Mouse (Mus musculus): ENCODE results near the gene Lacc1. TPM values are rescaled to one million over a fixed set of nuclear protein-coding genes. Genes with fewer than 3 reads are reported as not detected.
"Not testable (repeated sequence)": the region's sequence is repeated elsewhere in the genome, so short reads cannot be mapped to it uniquely, and the experiment has no call there.

Gene Lacc1
- total RNA-seq (2017) = 29.6 to 36.6 TPM (median 36.2 TPM) in 3 replicates

DNA sequence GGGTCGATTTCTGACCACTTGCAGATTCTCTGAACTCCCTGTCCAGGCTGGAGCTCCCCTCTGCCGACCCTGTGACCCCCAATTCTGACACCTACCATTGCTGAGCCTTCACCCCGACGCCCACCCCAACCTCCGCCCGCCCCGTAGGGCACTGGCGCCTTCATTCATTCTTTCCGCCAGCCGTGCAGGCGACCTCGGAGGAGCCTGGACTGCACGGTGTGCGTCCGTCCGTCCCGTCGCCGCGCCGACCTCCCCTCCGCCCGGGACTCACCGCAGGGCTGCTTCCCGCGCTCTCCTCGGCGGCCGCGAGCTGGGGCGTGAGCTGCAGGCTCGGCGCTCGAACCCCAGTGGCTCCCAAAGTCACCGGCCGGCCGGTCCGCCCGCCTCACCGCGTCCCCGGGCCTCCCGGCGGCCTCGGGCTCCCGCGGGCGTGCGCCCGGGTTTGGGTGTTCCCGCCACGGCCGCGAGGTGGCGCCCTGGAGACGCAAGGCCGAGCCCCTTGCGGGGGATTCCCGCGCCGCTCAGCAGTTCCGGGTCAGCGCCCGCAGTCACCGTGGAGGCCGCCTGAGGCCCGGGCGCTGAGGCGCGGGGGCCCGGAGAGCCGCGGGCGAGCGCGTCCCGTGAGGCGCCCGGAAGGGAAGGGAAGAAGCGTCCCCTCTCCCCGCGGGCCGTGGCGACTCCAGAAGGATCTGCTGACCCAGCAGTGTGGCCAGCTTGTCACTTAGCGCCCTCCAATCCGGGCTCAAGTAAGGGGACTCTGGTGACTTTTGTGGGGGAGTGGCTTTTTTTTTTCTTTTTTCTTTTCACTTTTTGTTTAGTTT lies at the start of gene Lacc1, which contains the start of gene Ccdc122:
Lacc1 (minus strand) TSS at position 679 of the 821 bp plus-strand sequence.
Ccdc122 (plus strand) TSS at position 547 of the 821 bp plus-strand sequence.
- peak; percentile 56 for ATAC-seq (replicated peaks; ENCODE audit: insufficient number of reproducible peaks, low FRiP score, low TSS enrichment, poor library complexity, severe bottlenecking)

GRCm38 (mm10) chr14:77081248-77081647 lies 44.5 kb upstream of the Lacc1 start:
- peak; percentile 40; the same call in 1 of the 2 replicates for ATAC-seq (replicated peaks; ENCODE audit: insufficient number of reproducible peaks, low FRiP score, low TSS enrichment, poor library complexity, severe bottlenecking)

DNA sequence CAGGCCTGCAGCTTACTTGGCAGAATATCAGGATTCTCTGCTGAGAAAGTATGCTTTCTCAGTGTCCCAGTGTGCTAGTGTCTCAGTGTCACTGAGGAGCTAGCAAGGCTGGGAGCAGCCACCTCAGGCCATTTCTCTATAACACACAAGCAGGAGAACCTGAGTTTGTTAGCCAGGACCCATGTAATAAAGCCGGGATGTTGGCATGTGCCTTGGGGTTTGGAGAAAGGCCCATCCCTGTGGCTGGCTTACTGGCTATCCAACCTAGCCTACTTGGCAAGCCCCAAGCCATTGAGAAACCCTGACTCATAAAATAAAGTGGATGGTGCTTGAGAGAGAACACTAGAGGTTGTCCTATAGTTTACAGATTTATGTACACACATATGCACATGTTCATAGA lies 32.7 kb upstream of the Lacc1 start:
- ATAC-seq (replicated peaks; ENCODE audit: insufficient number of reproducible peaks, low FRiP score, low TSS enrichment, poor library complexity, severe bottlenecking) = no peak

DNA sequence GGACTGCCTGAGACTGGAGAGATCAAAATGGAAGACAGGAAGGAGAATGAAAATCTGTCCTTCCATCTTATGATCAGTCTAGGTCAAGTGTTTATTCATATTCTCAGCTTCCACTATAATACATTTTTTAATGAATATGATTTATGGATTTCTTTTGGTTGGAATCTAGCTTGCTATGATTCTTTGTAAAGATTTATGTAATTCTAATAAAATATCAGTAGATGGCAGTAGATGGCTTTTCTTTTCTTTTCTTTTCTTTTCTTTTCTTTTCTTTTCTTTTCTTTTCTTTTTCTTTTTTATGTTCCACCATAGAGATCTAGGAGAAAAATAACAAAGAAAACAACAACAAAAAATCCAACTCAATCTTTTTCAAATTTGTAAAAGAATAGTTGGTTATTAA lies 16.6 kb upstream of the Lacc1 start:
- ATAC-seq (replicated peaks; ENCODE audit: insufficient number of reproducible peaks, low FRiP score, low TSS enrichment, poor library complexity, severe bottlenecking) = no peak

- ATAC-seq (replicated peaks; ENCODE audit: insufficient number of reproducible peaks, low FRiP score, low TSS enrichment, poor library complexity, severe bottlenecking) = 0 out of 2 replicates have a peak, but pooled peaks have one; percentile 37
Observed at GRCm38 (mm10) chr14:77037832-77038425, 1.2 kb upstream of the Lacc1 start.

GRCm38 (mm10) chr14:77037330-77037729 lies 626 bp upstream of the Lacc1 start:
- no peak for ATAC-seq (replicated peaks; ENCODE audit: insufficient number of reproducible peaks, low FRiP score, low TSS enrichment, poor library complexity, severe bottlenecking)

DNA sequence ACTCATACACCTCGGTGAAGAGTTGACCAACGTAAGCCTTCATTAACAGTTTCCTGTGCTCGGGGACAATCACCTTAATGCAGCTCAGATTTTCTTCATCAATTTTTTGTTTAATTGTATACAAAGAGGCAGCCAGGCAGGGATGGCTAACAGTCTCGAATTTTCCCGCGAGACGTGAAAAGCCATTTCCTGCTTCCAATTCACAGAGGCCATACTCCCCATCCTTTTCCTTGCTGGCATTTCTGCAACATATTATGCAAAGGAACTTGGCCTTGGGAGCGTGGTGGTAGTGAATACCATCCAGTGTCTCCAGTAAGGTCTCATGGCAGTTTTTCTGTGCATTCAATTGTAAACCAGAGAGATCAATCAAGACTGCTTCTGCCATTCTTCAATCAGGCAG lies 1.7 kb downstream of the Lacc1 start:
- no peak for ATAC-seq (replicated peaks; ENCODE audit: insufficient number of reproducible peaks, low FRiP score, low TSS enrichment, poor library complexity, severe bottlenecking)

DNA sequence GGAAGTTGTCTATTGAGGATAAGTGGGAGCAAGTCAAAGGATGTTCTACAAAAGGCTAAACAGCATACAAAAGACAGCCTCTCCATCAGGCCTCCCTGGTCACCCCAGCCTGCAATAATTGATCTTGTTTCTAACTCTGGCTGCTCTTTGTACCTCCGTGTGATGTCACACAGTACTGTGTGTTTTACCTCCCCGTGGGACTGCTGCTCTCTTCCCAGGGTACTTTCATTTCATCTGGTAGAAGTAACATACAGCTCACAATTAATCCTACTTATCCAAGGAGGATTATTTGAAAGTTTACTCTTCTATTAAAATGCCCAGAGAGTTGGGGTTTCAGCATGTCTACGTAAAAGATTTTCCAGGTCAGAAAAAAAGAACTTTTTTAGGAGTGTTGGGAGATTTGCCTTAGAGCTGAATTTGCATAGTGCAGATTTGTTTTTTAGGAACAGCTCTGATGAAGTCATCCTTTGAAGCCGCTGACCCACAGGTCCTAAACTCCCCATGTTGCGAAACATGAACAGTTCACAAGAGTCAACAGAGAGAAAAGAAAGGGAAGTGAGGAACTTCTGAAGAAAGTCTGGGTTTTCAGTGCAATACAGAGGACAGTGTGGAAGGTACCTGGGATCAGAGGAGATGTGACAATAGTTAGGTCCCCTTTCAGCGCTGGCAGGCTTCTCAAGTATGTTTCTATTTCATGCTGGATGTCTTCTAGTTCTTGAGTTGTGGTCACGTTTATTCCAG lies 2.4 kb downstream of the Lacc1 start:
- peak; percentile 67 for ATAC-seq (replicated peaks; ENCODE audit: insufficient number of reproducible peaks, low FRiP score, low TSS enrichment, poor library complexity, severe bottlenecking)

- no peak for ATAC-seq (replicated peaks; ENCODE audit: insufficient number of reproducible peaks, low FRiP score, low TSS enrichment, poor library complexity, severe bottlenecking)
Observed at GRCm38 (mm10) chr14:77033391-77033790, 3.3 kb downstream of the Lacc1 start.

- ATAC-seq (replicated peaks; ENCODE audit: insufficient number of reproducible peaks, low FRiP score, low TSS enrichment, poor library complexity, severe bottlenecking) = no peak
Observed at GRCm38 (mm10) chr14:77032433-77032832, 4.3 kb downstream of the Lacc1 start.

GRCm38 (mm10) chr14:77030808-77031207 lies 5.9 kb downstream of the Lacc1 start:
- no peak for ATAC-seq (replicated peaks; ENCODE audit: insufficient number of reproducible peaks, low FRiP score, low TSS enrichment, poor library complexity, severe bottlenecking)

DNA sequence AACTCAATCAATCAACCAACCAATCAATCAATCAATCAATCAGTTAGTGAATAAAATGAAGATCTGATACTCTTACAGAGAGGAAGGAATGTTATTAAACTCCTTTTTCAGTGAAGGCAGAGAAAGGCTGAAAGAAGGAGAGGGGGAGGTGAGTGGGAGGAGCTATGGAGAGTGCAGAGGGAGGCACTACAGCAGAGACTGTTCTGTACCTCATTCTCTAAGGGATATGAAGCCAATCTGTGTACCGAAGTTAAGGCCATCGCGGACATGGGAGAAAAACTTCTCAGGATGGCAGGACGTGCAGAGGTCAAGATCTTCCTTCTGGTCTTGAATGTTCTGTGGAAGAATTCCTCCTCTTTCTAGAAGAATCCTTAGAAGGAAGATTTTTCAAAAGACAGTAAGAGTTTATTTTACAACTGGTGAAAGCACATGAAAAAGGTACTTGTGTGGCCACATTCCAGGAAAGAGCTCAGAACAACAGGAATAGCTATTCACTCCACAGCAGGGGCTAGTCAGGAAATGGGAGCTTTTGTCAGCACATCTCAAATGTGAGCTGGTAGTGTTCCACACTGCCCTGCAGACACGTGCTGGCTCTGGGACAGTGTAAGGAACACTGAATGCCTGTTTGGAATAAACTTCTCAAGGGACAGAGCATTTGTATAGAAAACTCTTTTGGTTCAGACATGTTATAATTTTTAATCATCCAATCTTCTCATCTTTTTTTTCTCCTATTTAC lies 7.2 kb downstream of the Lacc1 start:
- ATAC-seq (replicated peaks; ENCODE audit: insufficient number of reproducible peaks, low FRiP score, low TSS enrichment, poor library complexity, severe bottlenecking) = no peak

- no peak for ATAC-seq (replicated peaks; ENCODE audit: insufficient number of reproducible peaks, low FRiP score, low TSS enrichment, poor library complexity, severe bottlenecking)
Observed at GRCm38 (mm10) chr14:77024499-77024898, 12.2 kb downstream of the Lacc1 start.

DNA sequence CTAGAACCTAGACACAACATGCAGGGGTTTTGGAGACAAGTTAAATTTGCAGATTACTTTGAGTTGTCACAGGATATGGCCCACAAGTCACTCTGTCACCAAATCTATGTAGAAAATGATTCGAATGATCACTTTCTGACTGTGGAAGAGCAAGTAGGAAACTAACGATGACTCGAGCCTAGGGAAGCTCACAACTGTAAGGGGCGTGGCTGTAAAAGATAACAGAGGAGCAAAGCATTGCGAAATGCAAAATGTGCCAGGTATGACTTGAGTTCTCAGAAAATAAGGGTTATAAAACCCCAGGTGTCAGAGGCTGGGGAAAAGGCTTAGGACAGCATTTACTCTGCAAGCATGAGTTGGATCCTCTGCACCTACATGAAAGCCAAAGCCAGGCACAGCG lies 19.5 kb downstream of the Lacc1 start:
- ATAC-seq (replicated peaks; ENCODE audit: insufficient number of reproducible peaks, low FRiP score, low TSS enrichment, poor library complexity, severe bottlenecking) = no peak

DNA sequence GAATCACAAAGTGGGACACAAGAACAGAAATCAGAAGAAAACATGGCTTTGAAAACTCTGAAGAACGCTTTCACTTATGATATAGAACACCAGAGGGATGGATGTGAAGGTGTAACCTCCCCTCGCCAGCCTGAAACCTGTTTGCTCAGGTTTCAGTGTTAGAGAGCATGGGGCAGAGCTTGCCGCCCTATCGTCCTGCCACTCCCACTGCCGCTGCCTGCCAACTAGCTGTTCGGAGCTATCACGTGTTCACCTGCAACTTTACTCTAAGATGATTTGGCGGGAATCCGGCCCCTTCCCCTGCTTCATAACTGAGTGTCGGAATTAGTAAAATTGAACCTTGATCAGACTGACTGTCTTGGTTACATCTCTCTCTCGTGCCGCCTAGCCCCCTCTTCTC lies 19.9 kb downstream of the Lacc1 start:
- not testable (repeated sequence) for ATAC-seq (replicated peaks; ENCODE audit: insufficient number of reproducible peaks, low FRiP score, low TSS enrichment, poor library complexity, severe bottlenecking)

DNA sequence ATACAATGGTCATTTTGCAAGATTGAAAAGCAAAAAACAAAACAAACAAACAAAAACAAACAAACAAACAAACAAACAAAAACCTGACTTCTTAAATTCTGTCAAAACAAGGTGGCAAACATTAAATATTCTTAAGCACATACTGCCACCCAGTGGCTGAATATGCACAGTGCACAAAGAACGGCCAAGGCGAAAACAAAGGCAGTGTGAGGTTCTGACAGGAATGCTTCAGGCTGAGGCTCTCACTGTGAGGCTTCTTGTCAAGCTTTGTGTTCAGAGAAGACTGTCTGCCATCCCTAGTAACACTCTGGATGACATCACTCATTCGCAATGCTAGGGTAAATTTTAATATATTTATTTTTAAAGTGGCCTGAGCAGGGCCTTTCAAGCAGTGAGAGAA lies 24.9 kb downstream of the Lacc1 start:
- peak; percentile 71 for ATAC-seq (replicated peaks; ENCODE audit: insufficient number of reproducible peaks, low FRiP score, low TSS enrichment, poor library complexity, severe bottlenecking)

DNA sequence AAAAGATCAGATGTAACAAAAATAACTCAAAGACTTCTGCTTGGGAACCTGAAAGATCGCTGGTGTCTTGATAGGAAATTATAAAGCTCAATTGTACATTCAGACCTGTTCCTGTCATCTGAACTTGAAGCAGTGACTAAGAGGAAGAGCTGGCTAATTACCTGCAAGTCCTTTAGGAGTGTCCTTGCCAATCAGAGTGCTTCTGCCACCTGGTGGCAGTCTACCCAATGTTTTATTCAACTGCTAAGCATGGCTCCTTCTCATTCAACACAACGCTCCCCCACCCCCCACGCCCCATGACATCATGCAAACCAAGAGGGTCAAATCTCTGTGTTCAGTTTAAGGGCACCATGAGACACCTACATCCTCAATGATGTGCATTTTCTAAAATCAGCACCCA lies 28.5 kb downstream of the Lacc1 start:
- ATAC-seq (replicated peaks; ENCODE audit: insufficient number of reproducible peaks, low FRiP score, low TSS enrichment, poor library complexity, severe bottlenecking) = no peak

GRCm38 (mm10) chr14:77005566-77005965 lies 31.1 kb downstream of the Lacc1 start:
- no peak for ATAC-seq (replicated peaks; ENCODE audit: insufficient number of reproducible peaks, low FRiP score, low TSS enrichment, poor library complexity, severe bottlenecking)

GRCm38 (mm10) chr14:77004740-77005139 lies 32.0 kb downstream of the Lacc1 start:
- no peak for ATAC-seq (replicated peaks; ENCODE audit: insufficient number of reproducible peaks, low FRiP score, low TSS enrichment, poor library complexity, severe bottlenecking)
